Mouse (Mus musculus) kidney, postnatal 0 days (tissue): ENCODE data around the gene Tmem45a. TPM values are rescaled to one million over a fixed set of nuclear protein-coding genes. Genes with fewer than 3 reads are reported as not detected.
"Not testable (repeated sequence)": the region's sequence is repeated elsewhere in the genome, so short reads cannot be mapped to it uniquely, and the experiment has no call there.

Experiments
- ATAC-seq: fragments of 200-750 bp; cut with Nextera tagmentation; replicated peaks from 2 replicates; pipeline ENCODE4 v1.8.0; 2017; ENCODE audit warnings: low read depth, moderate number of reproducible peaks, moderate TSS enrichment, moderate library complexity; ENCODE audit not compliant: low FRiP score
- DNase-seq: peaks from one replicate; pipeline ENCODE4 v3.0.0-alpha.2; 2016; ENCODE audit warnings: low spot score
- H3K27ac ChIP-seq: fragments of 300-500 bp; sonication (generic); 2 replicates; pipeline ENCODE4 v1.5.1; 2014; ENCODE audit warnings: mild to moderate bottlenecking
- H3K27me3 ChIP-seq: fragments of 300-500 bp; sonication (generic); 2 replicates; pipeline ENCODE4 v1.6.1; 2014; ENCODE audit warnings: low read length, mixed read lengths; ENCODE audit not compliant: insufficient read depth
- H3K36me3 ChIP-seq: fragments of 300-500 bp; sonication (generic); 2 replicates; pipeline ENCODE4 v1.6.1; 2014; ENCODE audit warnings: low read length, mixed read lengths; ENCODE audit not compliant: insufficient read depth
- H3K4me1 ChIP-seq: fragments of 300-500 bp; sonication (generic); replicated peaks from 2 replicates; pipeline ENCODE4 v1.6.1; 2014; ENCODE audit warnings: antibody characterized with exemption, low read length, mixed read lengths; ENCODE audit not compliant: insufficient read depth
- H3K4me2 ChIP-seq: fragments of 300-500 bp; sonication (generic); 2 replicates; pipeline ENCODE4 v1.6.1; 2014; ENCODE audit warnings: mild to moderate bottlenecking, low read length, moderate library complexity, mixed read lengths
- H3K4me3 ChIP-seq: fragments of 300-500 bp; sonication (generic); replicated peaks from 2 replicates; pipeline ENCODE4 v1.5.1; 2014; ENCODE audit warnings: low read depth, low read length
- H3K9ac ChIP-seq: fragments of 300-500 bp; sonication (generic); 2 replicates; pipeline ENCODE4 v1.6.1; 2014; ENCODE audit warnings: low read depth, low read length
- H3K9me3 ChIP-seq: fragments of 300-500 bp; sonication (generic); replicated peaks from 2 replicates; pipeline ENCODE4 v1.6.1; 2016; ENCODE audit warnings: low read length, inconsistent platforms, mixed read lengths
- CTCF ChIP-seq: IDR thresholded peaks from 2 replicates; pipeline ENCODE4 v1.5.1; 2016; ENCODE audit warnings: antibody characterized with exemption, low read depth, mild to moderate bottlenecking, moderate library complexity
- WGBS: fragments of 180-500 bp; shearing (Covaris S2); extraction: QIAGEN DNeasy Blood & Tissue Kit; methylation state at CpG from one replicate; pipeline ENCODE4 v1.1.7; 2014; 5-methylcytosine and 5-hydroxymethylcytosine counted together
- polyA plus RNA-seq: library from polyadenylated mRNA; unstranded; fragments of >200 nt; fragmentation: Nextera tagmentation; extraction: Ambion mirVana; gene quantifications from 2 replicates; pipeline ENCODE4 v1.2.1, GENCODE M21; 2015

Tmem45a gene
- polyA plus RNA-seq: 18.9 and 20.4 TPM in 2 replicates

DNA sequence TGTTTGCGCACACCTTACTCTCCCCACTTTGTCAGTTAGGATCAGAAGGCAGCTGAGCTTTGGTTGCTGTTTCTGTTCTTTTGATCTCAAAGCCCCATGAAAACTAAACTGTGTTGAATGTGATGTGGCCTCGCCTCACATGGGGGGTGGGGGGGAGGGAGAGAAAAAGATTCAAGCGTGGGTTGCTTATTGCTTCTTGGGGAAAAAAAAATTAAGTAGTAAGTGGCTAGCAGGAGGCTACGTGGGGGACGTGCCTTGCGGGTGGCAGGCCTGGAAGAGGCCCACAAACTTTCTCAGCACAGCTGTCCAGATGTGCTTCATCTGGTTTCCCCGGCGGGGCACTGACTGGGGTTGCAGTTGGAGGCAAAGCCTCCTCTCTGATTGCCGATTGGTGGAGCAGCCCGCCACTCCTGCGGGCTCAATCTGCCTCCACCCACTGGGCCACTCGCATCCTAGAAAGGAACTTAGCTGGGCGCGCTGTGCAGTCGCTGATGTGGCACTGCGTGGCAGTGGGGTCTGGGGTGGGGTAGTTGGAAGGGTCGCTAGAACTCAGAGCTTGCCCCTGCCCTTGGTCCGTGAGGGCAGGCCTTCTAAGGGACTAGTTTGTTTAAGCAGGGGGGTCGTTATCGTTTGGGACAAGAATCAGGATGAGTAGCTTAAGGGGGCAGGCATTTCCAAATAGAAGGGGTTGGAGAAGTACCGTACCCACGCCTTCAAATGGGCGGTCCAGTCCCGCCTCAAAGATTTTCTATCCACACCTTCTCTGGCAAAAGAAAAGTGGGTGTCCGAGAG is at the start of gene Tmem45a:
TSS of gene Tmem45a (minus strand) at position 343 of the 792 bp plus-strand sequence.
- DNase-seq: peak; percentile 94
- Histone ChIP-seq H3K27ac (peak within 1 kb of the TSS; percentile 62; the same call in 1 of the 2 replicates), H3K9me3 (no peaks in the 10 kb centered on the region), H3K27me3 (no peaks in the 10 kb centered on the region), H3K4me1 (no peaks in the 10 kb centered on the region), H3K4me2 (peak within 1 kb of the TSS; percentile 81), H3K36me3 (no peaks in the 10 kb centered on the region), H3K9ac (0 out of 2 replicates have a peak within 1 kb of the TSS, but pooled peaks have one; percentile 42), H3K4me3 (peak within 1 kb of the TSS; percentile 45)
- TF ChIP-seq CTCF: no peak
- 4% methylated on average over 25 of the region's 25 CpGs for WGBS
- ATAC-seq: peak; percentile 99

DNA sequence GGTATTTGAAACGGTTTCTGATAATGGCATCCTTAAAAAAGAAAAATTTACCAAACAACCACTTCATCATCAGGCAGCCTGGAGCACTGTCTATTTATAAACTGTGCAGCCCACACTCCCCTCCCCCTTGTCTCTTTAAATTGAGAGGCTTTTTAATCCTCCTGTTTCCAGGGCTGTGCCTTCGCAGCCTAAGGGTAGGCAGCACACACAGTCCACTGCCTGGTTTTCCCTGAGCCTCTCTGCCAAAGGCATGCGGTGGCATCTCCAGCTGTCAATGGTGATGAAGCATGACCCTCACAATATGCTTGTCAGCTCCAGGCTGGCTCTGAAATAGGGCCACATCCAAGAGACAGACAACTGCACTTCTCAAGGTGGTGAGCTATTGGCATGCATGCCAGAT is 42.1 kb upstream of the Tmem45a start, which contains the start of gene Lnp1:
TSS of gene Lnp1 (minus strand) at position 39 of the 400 bp plus-strand sequence.
- ATAC-seq: no peak

DNA sequence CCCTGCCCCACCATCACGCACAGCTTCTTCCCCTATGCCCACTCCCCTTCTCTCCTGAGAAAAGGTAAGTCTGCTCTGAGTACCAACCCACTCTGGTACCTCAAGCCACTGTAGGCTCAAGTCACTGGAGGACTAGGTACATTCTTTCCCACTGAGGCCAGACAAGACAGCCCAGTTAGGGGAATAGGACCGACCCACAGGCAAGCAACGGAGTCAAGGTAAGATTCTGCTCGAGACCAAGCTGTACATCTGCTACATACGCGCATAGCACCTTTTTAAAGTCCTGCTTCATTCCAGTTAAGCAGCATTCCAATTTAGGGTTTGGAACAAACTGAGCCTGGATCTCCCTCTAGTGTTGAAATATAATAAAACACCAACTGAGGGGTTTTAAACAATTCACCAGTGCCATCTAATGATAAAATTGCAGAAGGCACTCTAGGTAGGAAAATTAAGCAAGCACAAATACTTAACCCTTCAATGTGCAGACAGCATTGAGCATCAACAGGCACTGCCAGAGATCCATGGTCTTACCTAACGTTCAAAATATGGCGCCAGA is 34.2 kb upstream of the Tmem45a start:
- no peaks in the 10 kb centered on the region for H3K4me1 ChIP-seq
- DNase-seq (peak; percentile 92), ATAC-seq (peak; percentile 72)
- peak; percentile 95 for TF ChIP-seq CTCF
- H3K4me2 ChIP-seq: no peak overlapping the region
- no peak overlapping the region for H3K9ac ChIP-seq
- no peaks in the 10 kb centered on the region for H3K9me3 ChIP-seq
- H3K27me3 ChIP-seq: no peaks in the 10 kb centered on the region
- H3K27ac ChIP-seq: no peak overlapping the region
- no peaks in the 10 kb centered on the region for H3K36me3 ChIP-seq
- WGBS: 25% methylated on average over 8 of the region's 8 CpGs
- no peak overlapping the region for H3K4me3 ChIP-seq

More for the DNA sequence above, 42.1 kb upstream of the Tmem45a start, which contains the start of gene Lnp1:
- 55% methylated on average over 3 of the region's 3 CpGs for WGBS
- TF ChIP-seq CTCF: no peak
- H3K4me1 ChIP-seq: no peaks in the 10 kb centered on the region
- DNase-seq: no peak
- H3K36me3 ChIP-seq: no peaks in the 10 kb centered on the region
- H3K27me3 ChIP-seq: no peaks in the 10 kb centered on the region
- no peak within 1 kb of the TSS for H3K9ac ChIP-seq
- H3K27ac ChIP-seq: no peak within 1 kb of the TSS
- H3K4me3 ChIP-seq: no peak within 1 kb of the TSS
- no peak within 1 kb of the TSS for H3K4me2 ChIP-seq
- H3K9me3 ChIP-seq: no peaks in the 10 kb centered on the region

- H3K27me3 ChIP-seq: no peaks in the 10 kb centered on the region
- H3K27ac ChIP-seq: no peak overlapping the region
- 86% methylated on average over 7 of the region's 7 CpGs for WGBS
- DNase-seq (no peak), ATAC-seq (no peak)
- no peak overlapping the region for H3K4me3 ChIP-seq
- no peak for TF ChIP-seq CTCF
- H3K4me2 ChIP-seq: no peak overlapping the region
- no peaks in the 10 kb centered on the region for H3K36me3 ChIP-seq
- no peaks in the 10 kb centered on the region for H3K9me3 ChIP-seq
- no peaks in the 10 kb centered on the region for H3K4me1 ChIP-seq
- H3K9ac ChIP-seq: no peak overlapping the region
Observed at GRCm38 (mm10) chr16:56917230-56917629, 31.3 kb upstream of the Tmem45a start.

GRCm38 (mm10) chr16:56908986-56909385 is 23.0 kb upstream of the Tmem45a start:
- TF ChIP-seq CTCF: no peak
- H3K4me3 ChIP-seq: no peak overlapping the region
- WGBS: 68% methylated on average over 5 of the region's 5 CpGs
- DNase-seq (no peak), ATAC-seq (no peak)
- H3K36me3 ChIP-seq: no peaks in the 10 kb centered on the region
- no peak overlapping the region for H3K27ac ChIP-seq
- H3K4me2 ChIP-seq: no peak overlapping the region
- H3K27me3 ChIP-seq: no peaks in the 10 kb centered on the region
- H3K9ac ChIP-seq: no peak overlapping the region
- H3K4me1 ChIP-seq: no peaks in the 10 kb centered on the region
- H3K9me3 ChIP-seq: no peaks in the 10 kb centered on the region

DNA sequence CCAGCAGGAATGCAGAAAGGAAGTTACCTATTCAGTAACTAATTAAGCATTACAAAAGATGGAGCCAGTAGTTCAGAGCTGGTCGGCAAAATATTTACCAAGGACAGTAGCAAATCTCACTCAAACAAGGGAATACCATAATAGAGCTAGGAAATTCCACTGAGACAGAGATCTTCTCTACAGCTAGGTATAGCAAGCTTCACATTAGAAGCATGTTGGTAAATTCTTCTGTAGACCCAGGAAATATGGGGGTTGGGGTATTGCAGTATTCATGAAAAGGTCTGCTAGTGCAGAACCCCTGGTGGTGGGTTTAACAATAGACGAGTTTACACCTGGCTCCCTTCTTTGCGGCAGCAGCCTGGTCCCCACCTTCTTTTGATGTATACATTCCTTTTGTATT is 16.2 kb upstream of the Tmem45a start:
- H3K9me3 ChIP-seq, H3K27ac ChIP-seq, ATAC-seq, H3K27me3 ChIP-seq, H3K4me2 ChIP-seq, H3K9ac ChIP-seq, H3K4me3 ChIP-seq, H3K4me1 ChIP-seq, H3K36me3 ChIP-seq, DNase-seq: not testable (repeated sequence)
- WGBS: 65% methylated on average over 3 of the region's 3 CpGs
